Mouse (Mus musculus) embryo, embryonic 10 days (tissue): Measurements from ENCODE around the gene Gpr75.

Experiments
- DNase-seq: peaks from one replicate; pipeline ENCODE4 v3.0.0-alpha.2; 2015; ENCODE audit warnings: low spot score

Gene Gpr75

DNA sequence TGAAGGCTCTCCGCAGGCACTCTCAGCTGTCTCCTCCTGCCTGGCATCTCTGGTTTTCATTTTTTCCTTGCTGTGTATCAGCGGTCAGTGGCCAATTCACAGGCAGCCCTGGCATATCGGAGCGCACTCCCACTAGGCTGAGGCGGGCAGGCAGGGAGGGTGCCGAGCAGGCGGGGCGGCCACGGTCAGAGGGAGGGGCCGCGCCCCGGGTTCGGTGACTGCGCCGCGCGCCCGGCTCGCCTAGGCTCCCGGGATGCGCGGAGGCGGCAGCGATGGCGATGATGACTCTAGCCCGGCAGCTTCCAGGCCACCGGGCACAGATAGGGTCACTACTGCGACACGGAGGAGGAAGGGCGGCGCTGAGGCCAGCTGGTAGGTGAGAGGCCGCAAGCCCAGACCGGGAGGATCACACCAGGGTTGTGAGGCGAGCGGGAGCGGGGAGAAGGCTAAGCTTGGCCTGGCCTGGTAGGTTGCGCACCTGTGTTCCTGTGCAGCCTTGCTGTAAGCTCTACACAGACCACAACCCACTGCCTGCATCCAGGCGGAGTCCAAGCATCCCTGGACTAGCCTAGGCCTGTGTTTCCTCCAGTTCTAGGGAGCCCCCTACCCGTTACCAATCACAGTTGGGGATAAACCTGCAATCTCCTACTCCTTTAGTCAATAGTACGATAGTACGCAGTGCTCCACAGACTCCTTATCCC is at the start of gene Gpr75, which contains the start of gene Asb3:
TSS of gene Gpr75 (plus strand) at position 188 of the 701 bp plus-strand sequence.
TSS of gene Asb3 (plus strand) at position 246 of the 701 bp plus-strand sequence.
- peak; percentile 66 for DNase-seq

DNA sequence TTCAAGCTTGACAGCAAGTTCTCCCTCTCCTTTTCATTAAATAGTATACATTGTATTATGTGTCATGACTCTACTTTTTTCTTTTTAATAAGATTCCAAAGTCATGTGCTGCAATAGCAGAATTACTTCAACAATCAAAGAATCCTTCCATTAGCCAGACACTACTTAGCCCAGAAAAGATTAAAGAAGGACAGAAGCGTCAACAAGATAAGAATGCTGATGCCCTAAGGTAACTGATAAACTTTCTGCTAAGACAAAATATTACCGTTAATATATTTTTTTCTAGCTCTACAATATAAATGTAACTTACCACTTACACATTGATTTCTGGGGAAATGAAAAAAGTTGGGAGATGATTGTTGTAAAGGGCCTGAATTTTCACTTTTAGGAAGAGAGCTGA is 46.4 kb upstream of the Gpr75 start:
- no peak for DNase-seq

DNA sequence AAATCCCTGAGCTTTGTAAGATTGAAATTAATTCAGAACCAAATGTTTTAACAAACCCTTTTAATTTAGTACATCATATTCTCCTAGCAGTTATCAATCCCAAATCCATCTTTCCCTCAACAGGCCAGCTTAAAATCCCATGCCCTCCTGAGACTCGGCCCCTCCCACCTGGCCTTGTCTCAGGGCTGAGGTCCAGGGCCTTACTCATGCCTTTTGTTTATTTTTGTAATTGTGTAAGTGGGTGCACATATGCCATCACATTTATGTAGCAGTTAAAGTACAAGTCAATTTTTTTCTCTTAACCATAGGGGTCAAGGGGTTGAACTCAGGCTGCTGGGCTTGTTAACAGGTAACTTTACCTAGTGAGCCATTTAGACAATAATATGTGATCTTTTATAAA is 40.8 kb upstream of the Gpr75 start:
- no peak for DNase-seq

DNA sequence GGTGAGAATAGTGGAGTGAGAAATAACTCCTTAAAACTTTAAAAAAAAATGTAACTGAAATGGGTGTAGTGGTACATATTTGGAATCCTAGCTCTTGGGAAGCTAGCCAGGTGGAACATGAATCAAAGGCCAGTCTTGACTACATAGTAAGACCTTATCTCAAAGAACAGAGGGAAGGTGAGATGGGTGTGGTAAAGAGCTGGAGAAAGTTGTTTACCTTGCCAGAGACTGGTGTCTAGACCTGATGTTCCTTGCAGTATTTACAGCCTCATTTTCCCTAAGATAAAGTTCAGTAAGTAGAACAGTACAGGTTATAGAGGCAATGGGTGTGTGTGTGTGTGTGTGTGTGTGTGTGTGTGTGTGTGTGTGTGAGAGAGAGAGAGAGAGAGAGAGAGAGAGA is 12.7 kb upstream of the Gpr75 start:
- no peak for DNase-seq

DNA sequence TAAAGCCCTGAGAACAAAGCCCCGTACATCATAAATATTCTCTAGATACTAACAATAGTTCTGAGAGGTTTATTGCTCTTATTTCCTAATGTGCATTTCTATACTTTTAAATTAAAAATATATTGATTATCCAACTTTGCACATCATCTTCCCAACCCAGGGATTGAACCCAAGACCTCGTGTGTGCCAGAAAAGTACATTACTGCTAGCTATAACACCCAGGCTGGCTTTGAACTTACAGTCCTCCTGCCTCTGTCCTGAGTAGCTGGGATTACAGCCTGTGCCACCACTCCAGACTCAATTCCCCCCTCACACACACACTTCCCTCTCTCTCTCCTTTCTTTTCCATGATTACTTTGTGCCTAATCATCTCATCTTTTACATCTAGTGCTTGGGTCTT is 3.0 kb downstream of the Gpr75 start:
- DNase-seq: no peak

DNA sequence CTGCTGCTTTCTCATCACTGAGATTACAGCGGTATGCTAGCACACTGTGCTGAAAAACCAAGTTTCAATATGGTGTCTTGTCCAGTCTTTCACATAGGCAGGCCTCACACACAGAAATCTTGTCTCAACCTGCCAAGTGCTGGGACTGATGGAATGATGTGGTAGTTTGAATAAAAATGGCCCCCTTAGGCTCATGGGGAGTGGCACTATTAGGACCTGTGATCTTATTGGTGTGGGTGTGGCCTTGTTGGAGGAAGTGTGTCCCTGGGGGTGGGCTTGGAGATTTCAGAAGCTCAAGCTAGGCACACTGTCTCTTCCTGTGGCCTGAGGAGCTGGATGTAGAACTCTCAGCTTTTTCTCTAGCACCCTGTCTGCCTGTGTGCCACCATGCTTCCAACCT is 11.0 kb downstream of the Gpr75 start:
- DNase-seq: no peak

DNA sequence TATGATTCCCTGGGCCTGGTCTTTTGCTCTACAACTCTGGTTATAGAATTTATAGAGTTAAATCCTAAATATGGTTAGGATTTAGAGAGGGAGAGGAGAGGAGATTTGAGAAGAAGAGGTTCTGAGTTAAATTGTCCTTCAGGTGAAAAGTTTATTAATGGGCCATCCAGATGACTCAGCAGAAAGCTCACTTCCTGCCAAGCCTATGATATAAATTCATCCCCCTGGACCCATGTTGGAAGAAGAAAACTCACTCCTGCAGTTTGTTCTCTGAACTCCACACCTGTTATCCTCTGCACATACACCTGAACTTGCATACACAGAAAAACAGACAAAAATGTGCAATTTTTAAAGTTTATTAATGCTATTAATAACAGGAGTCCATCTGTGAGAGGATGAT is 14.2 kb downstream of the Gpr75 start:
- no peak for DNase-seq

DNA sequence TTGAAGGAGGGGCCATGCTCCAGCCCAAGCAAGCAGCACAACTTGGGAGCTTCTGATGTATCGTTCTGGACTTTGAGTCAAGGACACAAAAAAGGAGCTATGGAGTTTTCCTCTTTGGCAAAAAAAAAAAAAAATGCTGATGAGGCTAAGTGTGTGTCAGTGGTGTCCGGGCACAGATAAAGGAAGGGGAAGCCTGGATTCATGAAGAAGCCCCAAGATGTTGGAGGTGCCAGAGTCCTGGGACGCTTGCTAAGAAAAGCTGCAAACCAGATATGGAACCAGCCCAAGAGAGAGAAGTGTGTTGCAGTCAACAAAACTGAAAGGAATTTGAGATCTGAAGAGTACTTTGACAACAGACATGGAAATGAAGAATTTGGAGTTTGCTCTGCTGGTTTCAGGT is 27.2 kb downstream of the Gpr75 start:
- no peak for DNase-seq

DNA sequence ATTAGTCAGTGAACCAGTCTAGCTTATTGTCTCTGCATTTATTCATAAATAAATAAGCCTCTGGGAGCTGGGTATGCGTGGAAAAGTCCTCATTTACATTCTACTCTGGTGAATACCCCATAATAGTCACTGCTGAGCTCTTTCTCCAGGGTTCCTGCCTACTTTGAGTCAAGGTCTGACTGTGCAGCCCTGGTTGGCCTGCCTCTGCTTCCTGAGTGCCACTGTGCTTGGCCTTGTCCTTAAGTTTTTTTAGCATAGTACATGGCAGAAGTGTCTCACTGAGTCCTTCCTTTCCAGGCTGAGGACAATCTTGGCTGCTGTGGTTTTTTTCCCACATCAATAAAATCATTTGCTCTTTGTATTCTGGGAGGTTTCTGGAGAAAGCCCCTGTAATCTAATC is 35.5 kb downstream of the Gpr75 start:
- DNase-seq: no peak

DNA sequence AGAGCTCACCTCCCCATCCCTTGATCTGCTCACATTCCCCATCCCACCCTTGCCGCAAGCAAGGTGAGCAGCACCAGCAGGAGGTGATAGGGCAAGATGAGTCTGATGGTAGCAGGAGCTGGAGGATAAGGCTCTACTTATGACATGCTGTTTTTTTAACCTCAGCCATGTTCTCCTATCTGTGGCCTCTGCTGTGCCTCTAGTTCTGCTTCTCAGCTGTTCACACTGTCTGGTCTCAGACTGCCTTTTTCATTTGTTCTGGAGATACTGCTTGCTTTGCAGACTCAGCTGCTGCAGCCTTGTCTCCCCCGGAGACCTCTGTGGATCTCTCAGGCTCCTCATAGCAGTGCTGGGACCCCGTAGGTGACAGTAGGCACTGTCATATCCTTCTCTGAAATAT is 38.1 kb downstream of the Gpr75 start:
- DNase-seq: no peak

DNA sequence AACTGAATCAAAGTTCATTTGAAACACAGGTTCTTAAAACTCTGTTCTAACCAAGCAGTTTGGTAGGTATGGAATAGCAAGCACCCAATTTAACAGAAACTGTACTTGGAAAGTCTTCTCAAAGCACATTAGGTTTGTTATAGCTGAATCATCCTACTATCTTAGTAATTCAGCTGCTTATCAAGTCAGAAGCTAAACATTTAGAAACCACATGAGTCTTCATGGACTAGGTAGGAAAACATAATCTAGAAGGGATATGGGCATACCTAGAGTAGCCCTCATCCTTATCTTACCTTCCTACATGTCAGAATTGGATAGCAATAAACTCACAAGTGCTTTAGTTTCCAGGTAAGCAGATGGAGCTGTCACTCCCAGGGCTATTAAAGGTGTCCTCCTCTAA is 42.9 kb downstream of the Gpr75 start:
- no peak for DNase-seq

DNA sequence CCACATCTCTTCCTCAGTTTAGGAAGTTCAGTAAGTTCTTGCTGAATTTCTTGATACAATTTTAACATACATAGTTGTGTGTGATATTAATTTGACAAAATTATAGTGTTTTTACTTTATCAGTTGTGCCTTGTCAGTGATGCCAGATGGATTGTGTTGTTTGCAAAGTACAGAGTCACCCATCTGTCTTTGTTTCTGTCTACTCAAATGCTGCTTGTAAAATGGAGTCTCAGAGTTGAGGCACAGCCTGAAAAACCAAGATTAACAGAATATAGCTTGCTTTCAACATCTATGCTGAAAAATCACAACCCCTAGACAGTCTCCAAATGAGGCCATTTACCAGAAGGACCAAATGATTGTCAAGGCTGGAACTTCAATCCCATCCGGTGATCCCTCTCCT is 43.3 kb downstream of the Gpr75 start:
- no peak for DNase-seq
